Mouse (Mus musculus) thymus, postnatal 0 days (tissue): ENCODE data around the gene Tbkbp1. TPM values are rescaled to one million over a fixed set of nuclear protein-coding genes. Genes with fewer than 3 reads are reported as not detected.

Experiments
- microRNA-seq: library from miRNA; unstranded; fragments of <30 nt; microRNA quantifications from one replicate; pipeline ENCODE4, GENCODE M21; 2016; ENCODE audit warnings: borderline number of aligned reads
- polyA plus RNA-seq: library from polyadenylated mRNA; unstranded; fragments of >200 nt; fragmentation: Nextera tagmentation; extraction: Ambion mirVana; gene quantifications from 2 replicates; pipeline ENCODE4 v1.2.1, GENCODE M21; 2015

Tbkbp1 gene
- polyA plus RNA-seq, 1 experiment from 2014 or later = 0.82 TPM

Small RNAs within 50 kb of the gene (microRNA-seq; reads per million reads assigned to microRNA genes)
- gene Mir7235 = not detected

Other genes with a start within 250 kb of the Tbkbp1 start
- 105 and 116 TPM in 2 replicates for gene Cdk5rap3, start 235.0 kb downstream of the Tbkbp1 start, polyA plus RNA-seq
- gene Prr15l, start 223.4 kb downstream of the Tbkbp1 start, polyA plus RNA-seq = 1.0 and 1.5 TPM in 2 replicates
- 39.0 and 39.5 TPM in 2 replicates for gene Pnpo, start 207.5 kb downstream of the Tbkbp1 start, polyA plus RNA-seq
- 19.2 and 21.9 TPM in 2 replicates for gene Sp2, start 168.5 kb downstream of the Tbkbp1 start, polyA plus RNA-seq
- gene Sp6, start 138.1 kb downstream of the Tbkbp1 start, polyA plus RNA-seq = 1.7 TPM in 2 replicates
- gene Scrn2, start 121.6 kb downstream of the Tbkbp1 start, polyA plus RNA-seq = 23.1 and 25.8 TPM in 2 replicates
- 0.83 and 0.86 TPM in 2 replicates for gene Lrrc46, start 110.1 kb downstream of the Tbkbp1 start, polyA plus RNA-seq
- gene Mrpl10, start 109.9 kb downstream of the Tbkbp1 start, polyA plus RNA-seq = 72.4 and 72.8 TPM in 2 replicates
- 9.9 and 11.6 TPM in 2 replicates for gene Osbpl7, start 100.9 kb downstream of the Tbkbp1 start, polyA plus RNA-seq
- gene Tbx21, start 36.2 kb downstream of the Tbkbp1 start, polyA plus RNA-seq = 1.3 and 1.9 TPM in 2 replicates
- gene Kpnb1, start 36.4 kb upstream of the Tbkbp1 start, polyA plus RNA-seq = 37.0 and 39.8 TPM in 2 replicates
- 57.2 and 64.4 TPM in 2 replicates for gene Npepps, start 129.1 kb upstream of the Tbkbp1 start, polyA plus RNA-seq
- gene Mrpl45, start 164.2 kb upstream of the Tbkbp1 start, polyA plus RNA-seq = 40.8 and 41.0 TPM in 2 replicates
- gene Gpr179, start 200.6 kb upstream of the Tbkbp1 start, polyA plus RNA-seq = 0.27 and 0.38 TPM in 2 replicates
- 3.1 and 3.7 TPM in 2 replicates for gene Socs7, start 211.1 kb upstream of the Tbkbp1 start, polyA plus RNA-seq